Mouse (Mus musculus) layer of hippocampus, adult 9-10 months (tissue): Measurements from ENCODE around the gene Arhgap10.

ENCODE experiments used
- DNase-seq: peaks from one replicate; pipeline ENCODE4 v3.0.0; 2022; ENCODE audit warnings: low spot score

Gene Arhgap10

DNA sequence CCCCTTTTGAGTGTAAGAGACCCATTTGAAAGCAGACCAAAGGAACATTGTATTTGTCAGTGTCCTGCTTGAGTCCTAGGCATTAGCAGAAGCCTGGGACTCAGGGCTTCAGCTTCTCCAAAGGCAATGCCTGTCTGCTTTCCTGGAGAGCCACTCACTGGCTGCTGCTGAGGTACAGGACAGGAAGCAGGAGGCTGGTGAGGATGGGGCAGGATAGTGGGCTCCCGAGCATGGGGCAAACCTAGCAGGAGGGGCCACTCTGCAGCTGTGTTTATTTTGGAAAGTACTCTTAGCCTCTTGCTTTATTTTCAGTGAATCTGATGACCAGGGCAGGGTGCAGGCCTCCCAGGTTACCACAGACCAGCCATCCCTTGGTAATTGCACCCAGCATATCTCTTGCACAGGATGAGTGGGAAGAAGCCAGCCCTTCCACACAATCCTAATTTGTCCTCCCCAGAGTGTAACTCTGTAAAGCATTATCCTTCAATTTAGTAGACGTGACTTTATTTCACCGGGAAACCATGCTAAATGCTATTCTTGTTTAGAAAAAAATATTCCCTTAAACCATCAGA lies 303.8 kb downstream of the Arhgap10 start:
- no peak for DNase-seq

DNA sequence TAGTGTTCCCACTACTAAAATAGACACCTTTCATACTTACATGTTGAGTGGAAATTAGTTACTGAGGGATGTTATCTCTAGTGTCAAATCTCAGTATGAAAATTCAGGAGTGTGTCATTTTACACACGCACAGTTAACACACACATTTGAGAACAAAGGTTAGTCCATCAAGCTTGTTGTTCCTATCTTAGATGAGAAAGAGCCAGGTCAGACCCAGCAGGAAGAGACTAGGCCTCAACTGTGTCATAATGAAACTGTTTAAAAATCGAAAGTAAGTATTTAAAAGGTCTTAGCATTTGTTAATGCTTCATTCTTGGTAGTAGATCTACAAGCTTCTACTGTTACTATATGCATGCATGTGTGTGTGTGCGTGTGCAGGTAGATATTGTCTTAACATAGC lies 308.5 kb downstream of the Arhgap10 start:
- DNase-seq, result no peak
